Mouse (Mus musculus): Measurements from ENCODE around the gene Unc50.

GRCm38 (mm10) chr1:37477928-37478327, 48.0 kb downstream of the Unc50 start:
- no peak for TF ChIP-seq CTCF (IDR thresholded peaks at IDR 0.05)
- no peak for TF ChIP-seq POLR2A (IDR thresholded peaks at IDR 0.05; ENCODE audit: insufficient read depth, low read depth, low read length)
- TF ChIP-seq EP300 (IDR thresholded peaks at IDR 0.05; ENCODE audit: insufficient read depth, low read depth, low read length): no peak
